Comparison of ENCODE assay signal across 25 mouse cellular contexts in the genomic region with DNA sequence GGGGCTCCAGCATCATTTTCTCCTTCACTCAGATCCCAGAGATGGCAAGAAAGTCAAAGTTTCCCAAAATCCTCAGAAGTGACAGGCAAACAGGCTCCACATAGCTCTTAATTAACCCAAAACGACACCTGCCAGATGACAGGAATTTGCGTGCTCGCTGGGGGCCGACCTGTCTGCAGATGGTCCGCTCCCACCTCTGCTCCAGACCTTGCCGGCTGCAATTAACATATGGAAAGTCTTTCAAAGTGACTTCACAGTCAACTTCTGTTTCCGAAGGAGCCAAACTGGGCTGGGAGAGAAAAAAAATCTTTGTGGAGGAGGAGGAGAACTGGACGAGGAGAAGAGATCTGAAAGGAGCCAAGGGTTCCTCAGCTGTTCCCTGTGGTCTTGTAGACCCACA.
DNase-seq lines count a peak whose midpoint lies in the region; ATAC-seq and TF ChIP-seq lines count a peak whose summit lies in the region.
"Had no signal": no experiment of that assay in that cellular context is flagged by ENCODE, and none has a peak within 500 bp of the region (broad histone marks: within the 10 kb centered on the region; RNA-seq: fewer than 3 reads in every experiment).

No protein-coding gene starts in this region.

- no peak overlapping the region for H3K9ac ChIP-seq in ES-Bruce4 (ENCODE audit: low read depth, poor library complexity, severe bottlenecking)
- no peak overlapping the region for H3K9ac ChIP-seq in midbrain, embryonic 15.5 days
- H3K9ac ChIP-seq: embryonic facial prominence, embryonic 13.5 days; embryonic facial prominence, embryonic 15.5 days; forebrain, embryonic 12.5 days had no signal

- H3K4me3 ChIP-seq in E14TG2a.4 (replicated peaks; ENCODE audit: low read length): peak overlapping the region; percentile 33; the same call in 1 of the 2 replicates
- no peak overlapping the region for H3K4me3 ChIP-seq in ES-Bruce4 (ENCODE audit: low read depth, low read length)
- H3K4me3 ChIP-seq in midbrain, embryonic 15.5 days: no peak overlapping the region
- H3K4me3 ChIP-seq: embryonic facial prominence, embryonic 13.5 days; embryonic facial prominence, embryonic 15.5 days; erythroblast, embryonic 14.5 days; forebrain, embryonic 10.5 days; forebrain, embryonic 12.5 days had no signal

- TF ChIP-seq CTCF in E14TG2a.4 (conservative IDR thresholded peaks at IDR 0.05; ENCODE audit: low read length) (no peak), ES-Bruce4 (IDR thresholded peaks at IDR 0.05; ENCODE audit: low read depth, low read length) (no peak)

- WGBS in midbrain, embryonic 15.5 days: 38% methylated on average over 8 of the region's 8 CpGs

- peaks cover 5% of the 10 kb centered on the region; the same call in 1 of the 2 replicates for H3K27me3 ChIP-seq in E14TG2a.4 (ENCODE audit: insufficient read depth, low read length)
- H3K27me3 ChIP-seq in ES-Bruce4 (ENCODE audit: control insufficient read depth, insufficient read depth, low read length, poor library complexity, severe bottlenecking): no peaks in the 10 kb centered on the region
- no peaks in the 10 kb centered on the region for H3K27me3 ChIP-seq in midbrain, embryonic 15.5 days (replicated peaks)

- H3K36me3 ChIP-seq in E14TG2a.4 (ENCODE audit: insufficient read depth, low read length) (no peaks in the 10 kb centered on the region), ES-Bruce4 (ENCODE audit: control insufficient read depth, insufficient read depth, low read length, poor library complexity, severe bottlenecking) (no peaks in the 10 kb centered on the region)
- H3K36me3 ChIP-seq in midbrain, embryonic 15.5 days (replicated peaks): no peaks in the 10 kb centered on the region
- H3K36me3 ChIP-seq: embryonic facial prominence, embryonic 13.5 days; embryonic facial prominence, embryonic 15.5 days; forebrain, embryonic 10.5 days; forebrain, embryonic 12.5 days; G1E had no signal

- ATAC-seq in midbrain, embryonic 15.5 days (replicated peaks): no peak
- ATAC-seq: activated CD4-positive, CD25-positive, alpha-beta regulatory T cell, adult 4 months; forebrain, embryonic 14.5 days; forebrain, embryonic 16.5 days; Patski had no signal

- TF ChIP-seq EP300 in ES-Bruce4 (IDR thresholded peaks at IDR 0.05; ENCODE audit: insufficient read depth, low read depth, low read length): peak; percentile 89

- H3K4me1 ChIP-seq in E14TG2a.4 (replicated peaks; ENCODE audit: low read depth, low read length) (peaks cover 100% of the 10 kb centered on the region), ES-Bruce4 (ENCODE audit: control insufficient read depth, insufficient read depth, low read length) (peaks cover 11% of the 10 kb centered on the region)
- no peaks in the 10 kb centered on the region for H3K4me1 ChIP-seq in midbrain, embryonic 15.5 days
- H3K4me1 ChIP-seq: embryonic facial prominence, embryonic 13.5 days; embryonic facial prominence, embryonic 15.5 days; forebrain, embryonic 10.5 days; forebrain, embryonic 12.5 days had no signal

- TF ChIP-seq POLR2A in ES-Bruce4 (IDR thresholded peaks at IDR 0.05; ENCODE audit: insufficient read depth, low read length): no peak

- H3K9me3 ChIP-seq in E14TG2a.4 (ENCODE audit: low read length) (no peaks in the 10 kb centered on the region), ES-Bruce4 (replicated peaks; ENCODE audit: control insufficient read depth, insufficient read depth, low read length, poor library complexity, severe bottlenecking) (no peaks in the 10 kb centered on the region)
- H3K9me3 ChIP-seq in midbrain, embryonic 15.5 days: no peaks in the 10 kb centered on the region
- H3K9me3 ChIP-seq: embryonic facial prominence, embryonic 13.5 days; embryonic facial prominence, embryonic 15.5 days; forebrain, embryonic 10.5 days; forebrain, embryonic 12.5 days; G1E had no signal

- 0 out of 2 replicates have a peak overlapping the region, but pooled peaks have one; percentile 28 for H3K27ac ChIP-seq in ES-Bruce4 (ENCODE audit: insufficient read depth, low read length)
- no peak overlapping the region for H3K27ac ChIP-seq in midbrain, embryonic 15.5 days
- H3K27ac ChIP-seq: embryonic facial prominence, embryonic 13.5 days; embryonic facial prominence, embryonic 15.5 days; forebrain, embryonic 12.5 days had no signal

- peak; percentile 24 for DNase-seq in R1 (ENCODE audit: low read depth, low spot score)
- no peak for DNase-seq in ovary, postnatal 14 days (ENCODE audit: low spot score)
- no peak for DNase-seq in adrenal gland, postnatal 36 days
- DNase-seq: adrenal gland, adult 8-10 months; adrenal gland, postnatal 14 days; cerebellum, adult 11 months; cerebellum, adult 18-20 months; cerebellum, adult 8-10 months; cerebellum, adult 9-11 months; cerebellum, postnatal 14 days; cerebellum, postnatal 36 days; embryo, embryonic 11 days had no signal

- H3K4me2 ChIP-seq in midbrain, embryonic 15.5 days: no peak overlapping the region
- H3K4me2 ChIP-seq: embryonic facial prominence, embryonic 13.5 days; embryonic facial prominence, embryonic 15.5 days; forebrain, embryonic 12.5 days had no signal
